Mouse (Mus musculus): ENCODE measurements at regions not wholly inside any gene's neighbourhood (a gene's known extent, or its start where the extent isn't known, plus 50 kb on each side); places are given as distances from the start of the nearest gene placed in this dataset.

DNA sequence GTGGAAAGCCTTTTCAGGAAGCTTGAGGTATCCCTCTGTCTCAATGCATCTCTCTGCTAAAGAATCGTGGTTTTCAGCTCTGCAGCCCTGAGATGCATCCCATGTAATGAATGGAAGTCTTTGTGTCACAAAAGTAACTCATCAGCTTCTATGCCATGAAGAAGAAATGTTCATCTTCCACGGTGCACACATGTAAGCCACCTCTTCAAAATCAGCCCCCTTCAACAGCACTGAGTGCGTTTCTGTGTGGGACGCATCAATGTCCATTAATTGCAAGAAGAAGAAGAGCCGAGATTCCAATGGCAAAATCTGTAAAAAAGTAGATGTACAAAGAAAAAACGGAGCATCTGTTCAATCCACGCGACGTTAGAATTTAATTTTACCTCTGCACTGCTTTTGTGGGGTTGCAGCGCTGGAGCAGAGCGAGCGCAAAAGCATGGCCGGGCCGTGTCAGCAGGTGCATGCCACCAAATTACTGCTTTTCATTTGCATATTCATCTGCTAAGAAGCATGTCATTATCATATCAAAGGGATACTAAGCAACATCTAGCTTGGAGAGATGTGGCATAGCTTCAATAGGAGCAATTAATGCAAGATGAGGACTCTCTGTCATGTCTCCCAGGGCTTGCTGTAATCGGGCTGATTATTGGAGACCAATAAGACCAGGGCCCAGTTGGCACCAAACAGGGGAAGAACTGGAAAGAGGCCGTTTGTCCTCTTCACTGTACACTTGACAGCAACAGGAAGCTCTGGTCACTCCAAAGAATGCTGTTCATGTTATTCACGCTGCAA lies 185.0 kb upstream of the Sox2 start:
- H3K36me3 ChIP-seq (ENCODE audit: control insufficient read depth, insufficient read depth, low read length), result no peaks in the 10 kb centered on the region
- no peaks in the 10 kb centered on the region for H3K27me3 ChIP-seq (replicated peaks; ENCODE audit: control insufficient read depth, insufficient read depth, low read length)
- WGBS, result 76% methylated on average over 17 of the region's 17 CpGs
- ATAC-seq (replicated peaks; ENCODE audit: low FRiP score) (no peak), DNase-seq (ENCODE audit: low spot score) (no peak)
- no peak overlapping the region for H3K4me2 ChIP-seq
- H3K27ac ChIP-seq (ENCODE audit: low read depth, low read length), result no peak overlapping the region
- no peaks in the 10 kb centered on the region for H3K9me3 ChIP-seq (ENCODE audit: control insufficient read depth, low read length)
- no peaks in the 10 kb centered on the region for H3K4me1 ChIP-seq (replicated peaks; ENCODE audit: control insufficient read depth, insufficient read depth, low read length)
- H3K9ac ChIP-seq (ENCODE audit: low read depth, low read length), result no peak overlapping the region
- H3K4me3 ChIP-seq (ENCODE audit: low read depth, low read length), result no peak overlapping the region

DNA sequence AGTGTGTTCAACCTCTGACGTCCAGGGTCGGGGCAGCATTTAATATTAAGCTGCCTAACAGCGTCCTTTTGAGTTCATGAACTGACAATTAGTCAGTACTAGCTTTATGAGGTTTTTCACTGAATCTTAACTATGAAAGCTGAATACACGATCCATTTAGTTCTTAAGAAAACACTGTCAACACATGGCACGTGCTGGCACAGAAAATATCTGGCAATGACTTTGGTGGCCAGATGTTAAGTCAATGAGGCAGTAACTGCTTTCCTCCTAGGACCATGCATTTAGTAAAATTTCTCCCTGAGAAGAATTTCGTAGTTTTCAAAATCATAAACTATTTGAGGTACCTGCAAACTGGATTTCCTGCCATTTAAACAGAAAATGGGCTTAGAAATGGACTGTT lies 191.4 kb upstream of the Sox2 start:
- H3K4me3 ChIP-seq (ENCODE audit: low read depth, low read length), result no peak overlapping the region
- H3K27me3 ChIP-seq (replicated peaks; ENCODE audit: control insufficient read depth, insufficient read depth, low read length), result no peaks in the 10 kb centered on the region
- no peak overlapping the region for H3K9ac ChIP-seq (ENCODE audit: low read depth, low read length)
- no peak overlapping the region for H3K27ac ChIP-seq (ENCODE audit: low read depth, low read length)
- ATAC-seq (replicated peaks; ENCODE audit: low FRiP score) (no peak), DNase-seq (ENCODE audit: low spot score) (no peak)
- H3K36me3 ChIP-seq (ENCODE audit: control insufficient read depth, insufficient read depth, low read length), result no peaks in the 10 kb centered on the region
- H3K4me2 ChIP-seq, result no peak overlapping the region
- H3K9me3 ChIP-seq (ENCODE audit: control insufficient read depth, low read length), result no peaks in the 10 kb centered on the region
- H3K4me1 ChIP-seq (replicated peaks; ENCODE audit: control insufficient read depth, insufficient read depth, low read length), result no peaks in the 10 kb centered on the region
- 78% methylated on average over 6 of the region's 6 CpGs for WGBS

DNA sequence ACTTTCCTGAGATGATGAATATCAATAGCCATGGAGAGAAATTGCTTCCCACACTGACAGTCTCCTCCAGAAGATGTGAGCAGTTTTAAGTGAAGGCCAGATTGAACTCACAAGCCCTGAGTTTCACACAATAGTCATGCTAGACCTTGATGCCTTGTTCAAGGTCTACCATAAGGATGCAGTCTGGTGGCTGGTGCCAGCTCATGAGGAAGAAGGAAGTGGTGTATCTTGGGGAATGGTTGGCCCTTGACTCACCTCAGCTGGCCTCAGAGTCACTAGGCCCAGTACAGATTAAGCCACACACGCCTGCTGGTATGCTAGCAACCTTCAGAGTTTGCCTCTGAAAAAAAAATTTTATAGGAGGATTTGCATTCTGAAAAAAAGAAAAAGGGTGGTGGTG lies 192.4 kb upstream of the Sox2 start:
- no peak for DNase-seq (ENCODE audit: low spot score)
- Histone ChIP-seq H3K9me3 (ENCODE audit: control insufficient read depth, low read length) (no peaks in the 10 kb centered on the region), H3K4me1 (replicated peaks; ENCODE audit: control insufficient read depth, insufficient read depth, low read length) (no peaks in the 10 kb centered on the region), H3K9ac (ENCODE audit: low read depth, low read length) (no peak overlapping the region), H3K4me3 (ENCODE audit: low read depth, low read length) (no peak overlapping the region), H3K4me2 (no peak overlapping the region), H3K27me3 (replicated peaks; ENCODE audit: control insufficient read depth, insufficient read depth, low read length) (no peaks in the 10 kb centered on the region), H3K36me3 (ENCODE audit: control insufficient read depth, insufficient read depth, low read length) (no peaks in the 10 kb centered on the region), H3K27ac (ENCODE audit: low read depth, low read length) (no peak overlapping the region)
- no peak for ATAC-seq (replicated peaks; ENCODE audit: low FRiP score)
- WGBS, result 77% methylated on average over 1 of the region's 1 CpGs

DNA sequence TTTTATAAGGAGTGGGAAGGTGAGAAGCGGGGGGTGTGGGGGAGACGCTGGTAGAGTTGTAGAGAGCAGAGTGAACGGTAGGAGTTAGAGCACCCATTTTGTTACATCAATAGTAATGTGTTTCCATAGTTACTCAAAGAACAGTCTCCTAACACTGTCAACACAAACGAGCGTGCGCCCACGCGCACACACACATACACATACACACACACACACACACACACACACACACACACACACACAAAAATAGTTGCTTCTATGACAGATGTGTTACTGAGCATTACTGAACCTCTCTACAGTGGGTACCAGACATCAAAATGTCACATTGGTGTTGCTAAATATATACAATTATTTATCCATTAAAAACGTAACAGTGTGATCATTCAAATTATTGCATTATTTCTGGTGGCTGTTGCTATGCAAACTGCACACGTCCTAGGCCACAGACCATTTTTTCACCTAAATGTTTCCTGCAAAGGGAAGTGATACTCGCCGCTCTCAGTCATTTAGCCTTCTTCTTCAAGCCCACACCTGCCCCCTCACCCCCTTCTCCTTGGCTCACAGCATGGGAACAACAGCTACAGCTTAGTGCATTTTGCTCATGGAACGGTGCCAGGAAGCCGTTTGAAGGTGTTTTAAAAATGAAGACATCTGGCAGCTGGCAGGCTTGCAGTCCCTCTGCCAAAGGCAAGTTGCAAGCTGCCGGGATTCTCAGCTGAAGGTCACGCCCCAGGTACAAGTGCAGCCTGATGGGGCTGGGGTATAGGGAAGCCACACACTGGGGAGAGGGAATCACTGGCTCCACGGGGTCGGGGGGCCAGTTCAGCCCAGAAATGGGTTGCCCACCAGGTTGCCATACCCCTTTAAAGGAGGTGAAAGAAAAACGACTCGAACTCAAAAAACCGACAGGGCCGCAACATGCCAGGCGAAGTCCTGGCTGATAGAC lies 193.4 kb upstream of the Sox2 start:
- WGBS, result 78% methylated on average over 23 of the region's 23 CpGs
- Histone ChIP-seq H3K27ac (ENCODE audit: low read depth, low read length) (no peak overlapping the region), H3K36me3 (ENCODE audit: control insufficient read depth, insufficient read depth, low read length) (no peaks in the 10 kb centered on the region), H3K4me1 (replicated peaks; ENCODE audit: control insufficient read depth, insufficient read depth, low read length) (no peaks in the 10 kb centered on the region), H3K27me3 (replicated peaks; ENCODE audit: control insufficient read depth, insufficient read depth, low read length) (no peaks in the 10 kb centered on the region), H3K9ac (ENCODE audit: low read depth, low read length) (no peak overlapping the region), H3K9me3 (ENCODE audit: control insufficient read depth, low read length) (no peaks in the 10 kb centered on the region), H3K4me3 (ENCODE audit: low read depth, low read length) (no peak overlapping the region), H3K4me2 (no peak overlapping the region)
- ATAC-seq (replicated peaks; ENCODE audit: low FRiP score) (no peak), DNase-seq (ENCODE audit: low spot score) (no peak)

DNA sequence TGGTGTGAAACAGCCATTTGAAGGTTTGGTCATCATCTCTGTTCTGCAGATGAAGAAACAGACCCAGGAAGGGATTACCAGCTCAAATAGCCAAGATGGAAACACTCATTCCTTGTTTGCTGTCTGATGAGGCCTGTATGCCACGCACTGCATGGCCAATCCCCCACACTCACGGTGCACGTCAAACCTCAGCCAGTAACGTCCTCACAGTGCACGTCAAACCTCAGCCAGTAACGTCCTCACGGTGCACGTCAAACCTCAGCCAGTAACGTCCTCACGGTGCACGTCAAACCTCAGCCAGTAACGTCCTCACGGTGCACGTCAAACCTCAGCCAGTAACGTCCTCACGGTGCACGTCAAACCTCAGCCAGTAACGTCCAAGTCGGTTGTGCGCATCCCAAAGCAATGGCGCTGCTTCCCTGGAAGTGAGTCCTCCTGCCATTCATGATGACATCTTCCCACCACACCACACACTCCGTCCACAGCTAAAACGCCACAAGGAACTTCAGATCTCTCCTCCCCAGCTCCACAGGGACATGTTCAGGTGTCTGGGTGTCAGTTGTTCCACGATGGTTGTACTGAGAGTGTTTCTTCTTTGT lies 196.1 kb upstream of the Sox2 start:
- no peak for DNase-seq (ENCODE audit: low spot score)
- no peak overlapping the region for H3K4me3 ChIP-seq (ENCODE audit: low read depth, low read length)
- no peak overlapping the region for H3K27ac ChIP-seq (ENCODE audit: low read depth, low read length)
- no peaks in the 10 kb centered on the region for H3K36me3 ChIP-seq (ENCODE audit: control insufficient read depth, insufficient read depth, low read length)
- no peak for ATAC-seq (replicated peaks; ENCODE audit: low FRiP score)
- no peak overlapping the region for H3K9ac ChIP-seq (ENCODE audit: low read depth, low read length)
- H3K9me3 ChIP-seq (ENCODE audit: control insufficient read depth, low read length), result no peaks in the 10 kb centered on the region
- no peaks in the 10 kb centered on the region for H3K4me1 ChIP-seq (replicated peaks; ENCODE audit: control insufficient read depth, insufficient read depth, low read length)
- no peak overlapping the region for H3K4me2 ChIP-seq
- 93% methylated on average over 24 of the region's 24 CpGs for WGBS
- no peaks in the 10 kb centered on the region for H3K27me3 ChIP-seq (replicated peaks; ENCODE audit: control insufficient read depth, insufficient read depth, low read length)

DNA sequence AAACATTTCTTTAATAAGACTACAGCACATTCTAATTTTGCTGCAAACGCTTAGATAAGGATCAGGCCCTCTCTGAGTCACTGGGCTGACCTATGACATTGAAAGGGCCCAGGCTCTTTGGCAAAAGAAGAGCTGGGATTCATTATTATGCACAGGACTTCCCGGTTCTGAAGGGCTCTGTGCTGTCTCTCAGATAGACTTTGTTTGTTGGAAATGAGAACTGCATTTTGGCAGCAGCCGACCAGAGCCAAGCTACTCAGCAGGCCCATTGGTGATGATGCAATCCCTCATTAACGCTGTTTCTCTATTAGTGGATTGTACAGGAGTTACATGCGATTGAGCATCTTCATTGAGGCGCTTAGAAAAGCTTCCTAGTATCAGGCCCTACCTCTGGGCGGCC lies 204.9 kb upstream of the Sox2 start:
- Histone ChIP-seq H3K9me3 (ENCODE audit: control insufficient read depth, low read length) (no peaks in the 10 kb centered on the region), H3K9ac (ENCODE audit: low read depth, low read length) (no peak overlapping the region), H3K27me3 (replicated peaks; ENCODE audit: control insufficient read depth, insufficient read depth, low read length) (no peaks in the 10 kb centered on the region), H3K4me1 (replicated peaks; ENCODE audit: control insufficient read depth, insufficient read depth, low read length) (no peaks in the 10 kb centered on the region), H3K4me3 (ENCODE audit: low read depth, low read length) (no peak overlapping the region), H3K27ac (ENCODE audit: low read depth, low read length) (no peak overlapping the region), H3K36me3 (ENCODE audit: control insufficient read depth, insufficient read depth, low read length) (no peaks in the 10 kb centered on the region), H3K4me2 (no peak overlapping the region)
- no peak for ATAC-seq (replicated peaks; ENCODE audit: low FRiP score)
- no peak for DNase-seq (ENCODE audit: low spot score)
- 58% methylated on average over 7 of the region's 7 CpGs for WGBS

DNA sequence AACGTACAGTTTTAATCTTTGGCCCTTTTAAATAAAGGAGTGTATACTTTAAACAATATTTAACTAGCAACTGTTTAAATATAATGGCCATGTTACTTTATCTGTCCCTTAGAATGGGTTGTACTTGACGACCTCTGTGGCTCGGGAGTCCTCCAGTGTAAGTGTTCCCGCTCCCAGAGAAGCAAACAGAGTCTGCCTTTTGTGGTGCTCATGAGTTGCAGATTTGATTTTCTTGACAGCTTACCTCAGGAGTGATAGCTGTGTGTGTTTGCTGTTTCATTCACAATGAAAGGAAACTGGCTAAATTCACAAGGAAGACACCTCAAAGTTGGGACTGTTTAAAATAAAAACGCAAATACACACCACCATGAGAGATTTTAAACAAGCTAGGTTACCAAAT lies 205.4 kb upstream of the Sox2 start:
- no peak overlapping the region for H3K27ac ChIP-seq (ENCODE audit: low read depth, low read length)
- H3K9ac ChIP-seq (ENCODE audit: low read depth, low read length), result no peak overlapping the region
- no peaks in the 10 kb centered on the region for H3K4me1 ChIP-seq (replicated peaks; ENCODE audit: control insufficient read depth, insufficient read depth, low read length)
- no peak overlapping the region for H3K4me2 ChIP-seq
- H3K36me3 ChIP-seq (ENCODE audit: control insufficient read depth, insufficient read depth, low read length), result no peaks in the 10 kb centered on the region
- H3K27me3 ChIP-seq (replicated peaks; ENCODE audit: control insufficient read depth, insufficient read depth, low read length), result no peaks in the 10 kb centered on the region
- WGBS, result 60% methylated on average over 5 of the region's 5 CpGs
- no peaks in the 10 kb centered on the region for H3K9me3 ChIP-seq (ENCODE audit: control insufficient read depth, low read length)
- ATAC-seq (replicated peaks; ENCODE audit: low FRiP score), result no peak
- no peak for DNase-seq (ENCODE audit: low spot score)
- no peak overlapping the region for H3K4me3 ChIP-seq (ENCODE audit: low read depth, low read length)

DNA sequence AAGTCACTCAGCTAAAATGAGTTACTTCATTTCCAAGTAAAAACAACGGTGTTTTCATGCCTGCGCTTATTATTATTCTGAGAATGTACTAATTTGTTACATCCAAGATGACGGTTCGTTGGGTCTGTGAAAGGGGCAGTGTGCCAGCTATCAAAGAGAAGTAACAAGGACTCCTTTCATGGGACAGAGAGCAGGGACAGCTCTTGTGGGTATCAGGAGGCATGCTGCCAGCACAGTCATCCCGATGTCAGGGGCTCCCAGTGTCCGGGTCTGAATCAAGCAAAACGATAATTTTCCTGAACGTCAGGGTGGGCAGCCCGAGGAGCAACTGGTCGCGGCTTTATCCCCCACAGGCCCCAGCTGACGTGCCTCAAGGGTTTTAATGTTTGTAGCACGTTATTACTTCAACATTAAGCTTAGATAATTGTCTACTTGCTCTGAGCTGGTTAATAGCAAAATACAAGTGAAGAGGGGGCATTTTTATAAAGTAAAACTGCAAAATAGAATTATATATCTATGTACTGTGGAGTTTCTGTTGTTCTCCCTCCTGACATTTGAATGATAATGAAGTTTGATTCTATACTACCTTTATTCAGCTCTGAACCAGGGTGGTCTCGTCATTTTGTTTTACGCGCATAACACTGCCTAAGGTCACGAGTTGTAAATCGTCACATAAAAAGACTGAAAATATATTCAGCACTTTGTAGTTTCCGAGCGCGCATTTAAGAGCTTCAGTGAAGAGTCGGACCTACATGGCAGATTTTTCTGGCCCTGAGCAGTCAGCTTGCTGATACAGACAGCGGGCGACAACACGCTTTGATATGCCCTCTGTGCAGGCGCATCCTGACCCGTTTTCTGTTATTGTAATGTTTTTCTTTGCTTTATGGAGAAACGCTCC lies 206.2 kb upstream of the Sox2 start:
- H3K36me3 ChIP-seq (ENCODE audit: control insufficient read depth, insufficient read depth, low read length), result no peaks in the 10 kb centered on the region
- H3K27ac ChIP-seq (ENCODE audit: low read depth, low read length), result no peak overlapping the region
- no peak for ATAC-seq (replicated peaks; ENCODE audit: low FRiP score)
- no peak overlapping the region for H3K9ac ChIP-seq (ENCODE audit: low read depth, low read length)
- 83% methylated on average over 28 of the region's 28 CpGs for WGBS
- H3K9me3 ChIP-seq (ENCODE audit: control insufficient read depth, low read length), result no peaks in the 10 kb centered on the region
- no peak for DNase-seq (ENCODE audit: low spot score)
- H3K4me3 ChIP-seq (ENCODE audit: low read depth, low read length), result no peak overlapping the region
- no peaks in the 10 kb centered on the region for H3K4me1 ChIP-seq (replicated peaks; ENCODE audit: control insufficient read depth, insufficient read depth, low read length)
- H3K27me3 ChIP-seq (replicated peaks; ENCODE audit: control insufficient read depth, insufficient read depth, low read length), result no peaks in the 10 kb centered on the region
- no peak overlapping the region for H3K4me2 ChIP-seq
